Mouse (Mus musculus) lung, postnatal 0 days (tissue): ENCODE measurements at regions not wholly inside any gene's neighbourhood (a gene's known extent, or its start where the extent isn't known, plus 50 kb on each side); places are given as distances from the start of the nearest gene placed in this dataset.
A peak's percentile ranks its signal among the peaks of the same experiment; 100 is the strongest.

Experiments used
- ATAC-seq: fragments of 200-750 bp; cut with Nextera tagmentation; 2 replicates; pipeline ENCODE4 v1.8.0; 2017; ENCODE audit warnings: moderate library complexity
- DNase-seq: peaks from one replicate; pipeline ENCODE4 v3.0.0-alpha.2; 2016; ENCODE audit warnings: low spot score
- H3K27ac ChIP-seq: fragments of 300-500 bp; sonication (generic); 2 replicates; pipeline ENCODE4 v1.5.1; 2014; ENCODE audit warnings: antibody characterized with exemption, mild to moderate bottlenecking, low read length, mixed read lengths
- H3K27me3 ChIP-seq: fragments of 300-500 bp; sonication (generic); replicated peaks from 2 replicates; pipeline ENCODE4 v1.6.1; 2014; ENCODE audit warnings: low read length, mixed read lengths; ENCODE audit not compliant: insufficient read depth
- H3K36me3 ChIP-seq: fragments of 300-500 bp; sonication (generic); 2 replicates; pipeline ENCODE4 v1.6.1; 2014; ENCODE audit warnings: low read length, mixed read lengths; ENCODE audit not compliant: insufficient read depth
- H3K4me1 ChIP-seq: fragments of 300-500 bp; sonication (generic); 2 replicates; pipeline ENCODE4 v1.6.1; 2014; ENCODE audit warnings: antibody characterized with exemption, low read depth, low read length, mixed read lengths; ENCODE audit not compliant: insufficient read depth
- H3K4me2 ChIP-seq: fragments of 300-500 bp; sonication (generic); replicated peaks from 2 replicates; pipeline ENCODE4 v1.6.1; 2014; ENCODE audit warnings: low read depth, mild to moderate bottlenecking, low read length, moderate library complexity, mixed read lengths
- H3K4me3 ChIP-seq: fragments of 300-500 bp; sonication (generic); 2 replicates; pipeline ENCODE4 v1.5.1; 2014; ENCODE audit warnings: low read depth, low read length
- H3K9ac ChIP-seq: fragments of 300-500 bp; sonication (generic); replicated peaks from 2 replicates; pipeline ENCODE4 v1.6.1; 2014; ENCODE audit warnings: low read depth, mild to moderate bottlenecking
- H3K9me3 ChIP-seq: fragments of 300-500 bp; sonication (generic); 2 replicates; pipeline ENCODE4 v1.6.1; 2016; ENCODE audit warnings: low read length, mixed read lengths
- CTCF ChIP-seq: IDR thresholded peaks from 2 replicates; pipeline ENCODE4 v1.5.1; 2016; ENCODE audit warnings: antibody characterized with exemption, mild to moderate bottlenecking
- EP300 ChIP-seq: IDR thresholded peaks from 2 replicates; pipeline ENCODE4 v1.6.1; 2016; ENCODE audit warnings: antibody characterized with exemption, mild to moderate bottlenecking, control low read depth
- WGBS: fragments of 180-500 bp; shearing (Covaris S2); extraction: QIAGEN DNeasy Blood & Tissue Kit; methylation state at CpG from one replicate; pipeline ENCODE4 v1.1.7; 2014; 5-methylcytosine and 5-hydroxymethylcytosine counted together

GRCm38 (mm10) chr11:22690829-22691228 is 169.9 kb downstream of the B3gnt2 start:
- Histone ChIP-seq H3K4me1 (peaks cover 5% of the 10 kb centered on the region; the same call in 1 of the 2 replicates), H3K4me3 (no peak overlapping the region), H3K4me2 (no peak overlapping the region), H3K27ac (no peak overlapping the region), H3K27me3 (no peaks in the 10 kb centered on the region), H3K36me3 (no peaks in the 10 kb centered on the region), H3K9me3 (no peaks in the 10 kb centered on the region), H3K9ac (no peak overlapping the region)
- ATAC-seq (no peak), DNase-seq (no peak)
- 91% methylated on average over 3 of the region's 3 CpGs for WGBS
- TF ChIP-seq CTCF (no peak), EP300 (no peak)

DNA sequence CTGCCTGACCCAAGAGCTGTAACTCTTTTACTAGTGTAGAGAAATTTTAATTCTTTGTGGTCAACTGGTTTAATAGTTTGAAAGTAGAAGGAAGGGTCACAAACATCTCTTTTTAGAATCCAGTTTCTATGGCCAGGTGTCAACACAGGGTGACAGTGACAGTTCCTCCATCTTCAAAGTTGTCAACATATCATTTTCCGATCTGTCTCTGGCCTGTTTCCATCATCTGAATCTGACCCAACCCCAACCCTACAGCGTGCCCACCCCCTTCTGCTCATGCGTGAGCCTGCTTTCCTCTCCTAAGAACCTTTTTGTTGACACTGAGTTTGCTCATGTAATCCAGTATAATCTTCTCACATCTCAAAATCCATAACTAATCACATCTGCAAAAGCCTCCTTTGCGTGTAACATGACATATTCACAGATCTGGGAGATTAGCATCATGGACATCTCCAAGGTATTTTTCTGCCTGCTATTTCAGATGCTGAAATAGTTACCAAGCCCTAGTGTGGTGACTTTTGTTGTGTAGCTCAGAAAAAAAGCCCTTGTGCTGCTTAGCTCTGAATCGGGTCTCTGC is 168.4 kb downstream of the B3gnt2 start:
- no peak overlapping the region for H3K27ac ChIP-seq
- H3K36me3 ChIP-seq, result no peaks in the 10 kb centered on the region
- H3K4me2 ChIP-seq, result no peak overlapping the region
- no peak overlapping the region for H3K9ac ChIP-seq
- H3K9me3 ChIP-seq, result no peaks in the 10 kb centered on the region
- 74% methylated on average over 5 of the region's 5 CpGs for WGBS
- no peak for DNase-seq
- TF ChIP-seq CTCF, result no peak
- no peak for TF ChIP-seq EP300
- no peaks in the 10 kb centered on the region for H3K27me3 ChIP-seq
- peaks cover 5% of the 10 kb centered on the region; the same call in 1 of the 2 replicates for H3K4me1 ChIP-seq
- H3K4me3 ChIP-seq, result no peak overlapping the region
- ATAC-seq, result no peak

- no peaks in the 10 kb centered on the region for H3K9me3 ChIP-seq
- H3K4me3 ChIP-seq, result no peak overlapping the region
- no peaks in the 10 kb centered on the region for H3K27me3 ChIP-seq
- TF ChIP-seq EP300 (no peak), CTCF (peak; percentile 35)
- DNase-seq, result peak; percentile 16
- H3K36me3 ChIP-seq, result no peaks in the 10 kb centered on the region
- H3K27ac ChIP-seq, result no peak overlapping the region
- H3K4me2 ChIP-seq, result no peak overlapping the region
- peaks cover 5% of the 10 kb centered on the region; the same call in 1 of the 2 replicates for H3K4me1 ChIP-seq
- ATAC-seq, result peak; percentile 35; the same call in 1 of the 2 replicates
- no peak overlapping the region for H3K9ac ChIP-seq
- WGBS, result 4% methylated on average over 1 of the region's 1 CpGs
Measured at GRCm38 (mm10) chr11:22692941-22693341, 167.8 kb downstream of the B3gnt2 start.

DNA sequence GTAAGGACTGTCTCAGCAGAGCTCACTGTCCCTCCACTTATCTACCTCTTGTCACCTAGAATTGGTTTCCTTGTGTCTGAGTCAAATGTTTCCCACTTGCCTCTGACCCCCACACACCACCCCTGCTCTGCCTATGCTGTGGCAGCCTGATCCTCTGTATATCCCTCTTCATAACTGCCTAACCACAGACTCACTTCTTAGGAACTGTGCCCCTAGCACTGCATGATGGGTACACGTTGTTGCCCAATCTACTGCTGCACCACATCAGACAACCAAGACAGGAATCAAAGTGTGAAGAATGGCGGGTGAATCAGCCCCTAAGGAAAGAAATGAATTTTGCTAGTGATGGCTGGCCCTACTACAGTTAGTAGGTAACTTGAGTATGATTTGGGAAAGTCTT is 167.4 kb downstream of the B3gnt2 start:
- Histone ChIP-seq H3K4me3 (no peak overlapping the region), H3K9ac (no peak overlapping the region), H3K9me3 (no peaks in the 10 kb centered on the region), H3K27me3 (no peaks in the 10 kb centered on the region), H3K4me1 (peaks cover 5% of the 10 kb centered on the region; the same call in 1 of the 2 replicates), H3K27ac (no peak overlapping the region), H3K4me2 (no peak overlapping the region), H3K36me3 (no peaks in the 10 kb centered on the region)
- DNase-seq (no peak), ATAC-seq (no peak)
- TF ChIP-seq EP300 (no peak), CTCF (no peak)
- WGBS, result 67% methylated on average over 2 of the region's 2 CpGs

GRCm38 (mm10) chr11:22693984-22694383 is 166.8 kb downstream of the B3gnt2 start:
- Histone ChIP-seq H3K27me3 (no peaks in the 10 kb centered on the region), H3K9me3 (no peaks in the 10 kb centered on the region), H3K4me1 (peaks cover 5% of the 10 kb centered on the region; the same call in 1 of the 2 replicates), H3K9ac (no peak overlapping the region), H3K36me3 (no peaks in the 10 kb centered on the region), H3K4me3 (no peak overlapping the region), H3K4me2 (no peak overlapping the region), H3K27ac (no peak overlapping the region)
- ATAC-seq (no peak), DNase-seq (no peak)
- WGBS, result 64% methylated on average over 2 of the region's 2 CpGs
- TF ChIP-seq CTCF (peak; percentile 40), EP300 (no peak)

- Histone ChIP-seq H3K27me3 (no peaks in the 10 kb centered on the region), H3K9me3 (no peaks in the 10 kb centered on the region), H3K4me2 (no peak overlapping the region), H3K4me1 (peaks cover 5% of the 10 kb centered on the region; the same call in 1 of the 2 replicates), H3K9ac (no peak overlapping the region), H3K4me3 (no peak overlapping the region), H3K27ac (0 out of 2 replicates have a peak overlapping the region, but pooled peaks have one; percentile 20), H3K36me3 (no peaks in the 10 kb centered on the region)
- DNase-seq, result no peak
- ATAC-seq, result no peak
- 54% methylated on average over 5 of the region's 5 CpGs for WGBS
- TF ChIP-seq EP300, result no peak
Measured at GRCm38 (mm10) chr11:22694829-22695228, 165.9 kb downstream of the B3gnt2 start.

DNA sequence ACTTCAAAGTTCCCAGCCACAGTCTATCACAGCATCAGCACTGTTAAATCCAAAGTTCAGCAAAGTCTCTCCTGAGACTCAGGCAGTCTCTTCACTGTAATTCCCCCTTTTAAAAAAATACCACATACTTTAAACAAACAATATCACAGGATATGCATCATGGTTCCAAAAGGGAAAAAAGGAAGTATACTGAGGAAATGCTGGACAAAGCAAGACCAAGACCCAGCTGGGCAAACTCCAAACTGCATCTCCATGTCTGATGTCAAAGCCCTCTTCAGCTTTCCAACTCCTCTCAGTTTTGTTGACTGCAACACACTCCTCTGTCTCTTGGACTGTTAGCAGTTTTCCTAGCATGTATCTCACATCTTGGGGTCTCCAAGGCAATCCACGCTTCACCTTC is 165.5 kb downstream of the B3gnt2 start:
- Histone ChIP-seq H3K27ac (no peak overlapping the region), H3K4me2 (no peak overlapping the region), H3K4me3 (no peak overlapping the region), H3K9ac (no peak overlapping the region), H3K9me3 (no peaks in the 10 kb centered on the region), H3K4me1 (peaks cover 5% of the 10 kb centered on the region; the same call in 1 of the 2 replicates), H3K27me3 (no peaks in the 10 kb centered on the region), H3K36me3 (no peaks in the 10 kb centered on the region)
- TF ChIP-seq CTCF (no peak), EP300 (peak; percentile 59)
- DNase-seq (no peak), ATAC-seq (peak; percentile 32)
- WGBS, result 80% methylated on average over 1 of the region's 1 CpGs
